ENCODE assay signal across 17 mouse cellular contexts in the genomic region with DNA sequence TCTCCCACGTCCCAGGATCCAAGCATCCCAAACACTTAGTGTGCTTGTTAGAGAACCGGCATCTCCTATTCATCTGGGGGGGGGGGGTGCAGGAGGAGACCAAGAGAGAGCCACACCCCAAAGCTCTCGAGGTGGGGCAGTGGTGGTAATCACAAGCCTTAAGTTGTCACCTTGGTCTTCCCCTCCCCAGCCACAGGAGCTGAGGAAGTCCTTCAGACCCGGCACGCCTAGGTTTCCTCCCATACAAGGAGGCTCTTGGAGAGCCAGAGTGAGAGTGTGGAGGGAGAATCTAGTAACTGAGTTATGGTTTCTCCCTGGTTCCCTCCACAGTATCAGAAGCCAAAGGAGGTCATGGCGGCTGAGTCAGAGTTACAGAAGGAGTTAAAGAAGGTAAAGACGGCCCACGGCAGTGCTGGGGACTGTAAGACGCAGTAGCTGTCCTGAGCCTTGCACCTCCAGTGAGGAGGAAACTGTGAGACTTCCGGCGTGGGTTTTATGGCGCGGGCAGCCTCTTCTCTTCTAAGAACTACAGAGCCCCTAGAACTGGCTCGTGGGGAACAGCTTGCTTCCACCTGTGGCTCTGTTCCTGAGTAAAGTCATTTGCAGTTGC. TPM values are rescaled to one million over a fixed set of nuclear protein-coding genes. Genes with fewer than 3 reads are reported as not detected.
DNase-seq lines count a peak whose midpoint lies in the region; ATAC-seq and TF ChIP-seq lines count a peak whose summit lies in the region.
"Had no signal": no experiment of that assay in that cellular context is flagged by ENCODE, and none has a peak within 500 bp of the region (broad histone marks: within the 10 kb centered on the region; RNA-seq: fewer than 3 reads in every experiment).

No protein-coding gene starts in this region.

- DNase-seq in lung, postnatal 0 days (ENCODE audit: low spot score) = peak; percentile 33
- DNase-seq in lung, postnatal 10 days = no peak
- peak; percentile 59 for DNase-seq in T-cell, adult 2 months (ENCODE audit: low spot score)
- DNase-seq in naive thymus-derived CD4-positive, alpha-beta T cell, adult 2 months (ENCODE audit: low read depth) = peak; percentile 71
- DNase-seq in thymus, postnatal 25 days = peak; percentile 77
- no peak for DNase-seq in hindbrain, embryonic 11.5 days (ENCODE audit: low spot score)
- no peak for DNase-seq in left cerebral cortex, adult 9 months (ENCODE audit: low spot score in 2 of 2)
- DNase-seq: adrenal gland, postnatal 14 days; cerebellum, adult 18-20 months; gastrocnemius, postnatal 14 days; heart, postnatal 36 days; kidney, postnatal 4 days; lung, adult 18-20 months; right cerebral cortex, postnatal 25 days had no signal

- H3K27me3 ChIP-seq in lung, postnatal 0 days (replicated peaks; ENCODE audit: insufficient read depth, low read length) = no peaks in the 10 kb centered on the region
- peaks cover 2% of the 10 kb centered on the region for H3K27me3 ChIP-seq in hindbrain, embryonic 11.5 days (ENCODE audit: control insufficient read depth, insufficient read depth, low read length)
- H3K27me3 ChIP-seq: embryonic facial prominence, embryonic 13.5 days had no signal

- H3K9me3 ChIP-seq in lung, postnatal 0 days (ENCODE audit: low read length) = no peaks in the 10 kb centered on the region
- H3K9me3 ChIP-seq in hindbrain, embryonic 11.5 days (ENCODE audit: control insufficient read depth, low read length) = no peaks in the 10 kb centered on the region
- H3K9me3 ChIP-seq: embryonic facial prominence, embryonic 13.5 days; midbrain, embryonic 15.5 days had no signal

- TF ChIP-seq EP300 in lung, postnatal 0 days (IDR thresholded peaks at IDR 0.05) = no peak

- H3K9ac ChIP-seq in lung, postnatal 0 days (replicated peaks; ENCODE audit: low read depth) = no peak overlapping the region
- no peak overlapping the region for H3K9ac ChIP-seq in hindbrain, embryonic 11.5 days (ENCODE audit: low read depth, low read length)
- H3K9ac ChIP-seq: midbrain, embryonic 15.5 days had no signal

- peaks cover 19% of the 10 kb centered on the region for H3K4me1 ChIP-seq in lung, postnatal 0 days (ENCODE audit: insufficient read depth, low read depth, low read length)
- peaks cover 11% of the 10 kb centered on the region; the same call in 1 of the 2 replicates for H3K4me1 ChIP-seq in hindbrain, embryonic 11.5 days (replicated peaks; ENCODE audit: control insufficient read depth, insufficient read depth, low read length)

- no peak for TF ChIP-seq CTCF in lung, postnatal 0 days (IDR thresholded peaks at IDR 0.05)

- no peak overlapping the region for H3K4me2 ChIP-seq in lung, postnatal 0 days (replicated peaks; ENCODE audit: low read depth, low read length)
- H3K4me2 ChIP-seq in hindbrain, embryonic 11.5 days (replicated peaks; ENCODE audit: low read depth, low read length) = no peak overlapping the region
- H3K4me2 ChIP-seq: embryonic facial prominence, embryonic 13.5 days; midbrain, embryonic 15.5 days had no signal

- no peak overlapping the region for H3K27ac ChIP-seq in lung, postnatal 0 days (ENCODE audit: low read length)
- H3K27ac ChIP-seq in hindbrain, embryonic 11.5 days (ENCODE audit: low read depth, low read length) = no peak overlapping the region
- H3K27ac ChIP-seq: embryonic facial prominence, embryonic 13.5 days; hindbrain, postnatal 0 days; midbrain, embryonic 15.5 days had no signal

- WGBS in lung, postnatal 0 days = 50% methylated on average over 14 of the region's 14 CpGs
- 86% methylated on average over 14 of the region's 14 CpGs for WGBS in hindbrain, embryonic 11.5 days

- H3K36me3 ChIP-seq in lung, postnatal 0 days (ENCODE audit: insufficient read depth, low read length) = peaks cover 22% of the 10 kb centered on the region; the same call in 1 of the 2 replicates
- H3K36me3 ChIP-seq in hindbrain, embryonic 11.5 days (ENCODE audit: control insufficient read depth, insufficient read depth, low read length) = 0 out of 2 replicates have a peak, but pooled peaks cover 2% of the 10 kb centered on the region
- H3K36me3 ChIP-seq: midbrain, embryonic 15.5 days had no signal

- no peak overlapping the region for H3K4me3 ChIP-seq in lung, postnatal 0 days (ENCODE audit: low read depth, low read length)
- no peak overlapping the region for H3K4me3 ChIP-seq in hindbrain, embryonic 11.5 days (ENCODE audit: low read depth, low read length)
- H3K4me3 ChIP-seq: embryonic facial prominence, embryonic 13.5 days; midbrain, embryonic 15.5 days had no signal

- no peak for ATAC-seq in lung, postnatal 0 days
- no peak for ATAC-seq in hindbrain, embryonic 11.5 days (ENCODE audit: low FRiP score)
- ATAC-seq: hindbrain, postnatal 0 days; midbrain, embryonic 15.5 days had no signal

RNA-seq across cellular contexts. Expression of a gene that starts 16.8 kb away (rescaled TPM):
- polyA plus RNA-seq in lung, postnatal 0 days (2015; fragmentation: Nextera tagmentation; extraction: Ambion mirVana) = 40.1 and 44.2 TPM in 2 replicates
- 62.7 and 63.4 TPM in 2 replicates for polyA plus RNA-seq in hindbrain, embryonic 11.5 days (2014; fragmentation: Nextera tagmentation; extraction: Ambion mirVana)

RNA-seq across cellular contexts. Expression of a gene that starts 16.9 kb away (rescaled TPM):
- 8.7 and 9.7 TPM in 2 replicates for polyA plus RNA-seq in lung, postnatal 0 days (2015; fragmentation: Nextera tagmentation; extraction: Ambion mirVana)
- polyA plus RNA-seq in hindbrain, embryonic 11.5 days (2014; fragmentation: Nextera tagmentation; extraction: Ambion mirVana) = 14.1 and 16.4 TPM in 2 replicates

Comparison
In these comparisons a context has a peak if more than half of its experiments do, and no peak if none do; other contexts are left out.
1. DNase-seq: peak in lung, postnatal 0 days (single experiment), T-cell, adult 2 months (single experiment), naive thymus-derived CD4-positive, alpha-beta T cell, adult 2 months (single experiment) and thymus, postnatal 25 days (single experiment); none in lung, postnatal 10 days (single experiment), hindbrain, embryonic 11.5 days (single experiment) and left cerebral cortex, adult 9 months (0 of 2).